ENCODE assay signal across 9 mouse cellular contexts in genomic region chr8:71441404-71441803, GRCm38 (mm10). TPM values are rescaled to one million over a fixed set of nuclear protein-coding genes. Genes with fewer than 3 reads are reported as not detected.
DNase-seq lines count a peak whose midpoint lies in the region; TF ChIP-seq lines count a peak whose summit lies in the region.
"Had no signal": no experiment of that assay in that cellular context is flagged by ENCODE, and none has a peak within 500 bp of the region (broad histone marks: within the 10 kb centered on the region; RNA-seq: fewer than 3 reads in every experiment).

No protein-coding gene starts in this region.

- no peaks in the 10 kb centered on the region for H3K27me3 ChIP-seq in heart, adult 2 months (ENCODE audit: control insufficient read depth, insufficient read depth, low read length)
- peaks cover 22% of the 10 kb centered on the region for H3K27me3 ChIP-seq in heart, embryonic 10.5 days (ENCODE audit: insufficient read depth, poor library complexity, severe bottlenecking)

- H3K79me2 ChIP-seq in heart, adult 2 months (replicated peaks; ENCODE audit: control insufficient read depth, insufficient read depth, low read length) = no peaks in the 10 kb centered on the region

- DNase-seq in heart, adult 2 months = no peak
- DNase-seq in heart, embryonic 10.5 days (ENCODE audit: low spot score) = no peak
- DNase-seq in 3T3-L1 (ENCODE audit: low read depth, low spot score) (peak; percentile 82), MN1 (ENCODE audit: low spot score) (peak; percentile 85)
- DNase-seq in cerebellum, postnatal 36 days = peak; percentile 38 to 48
- DNase-seq in kidney, postnatal 14 days = peak; percentile 46
- peak; percentile 85 for DNase-seq in naive thymus-derived CD4-positive, alpha-beta T cell, adult 2 months (ENCODE audit: low read depth)
- no peak for DNase-seq in yolk sac, embryonic 10.5 days (ENCODE audit: low spot score)

- H3K36me3 ChIP-seq in heart, adult 2 months (ENCODE audit: control insufficient read depth, insufficient read depth, low read length) = no peaks in the 10 kb centered on the region
- H3K36me3 ChIP-seq in heart, embryonic 10.5 days = no peaks in the 10 kb centered on the region
- H3K36me3 ChIP-seq: embryonic facial prominence, embryonic 12.5 days had no signal

- under 1% methylated on average over 7 of the region's 7 CpGs for WGBS in heart, adult 2 months
- 0% methylated on average over 7 of the region's 7 CpGs for WGBS in heart, embryonic 10.5 days

- no peak for TF ChIP-seq POLR2A in heart, adult 2 months (IDR thresholded peaks at IDR 0.05; ENCODE audit: insufficient read depth, low read depth, low read length)

- no peaks in the 10 kb centered on the region for H3K9me3 ChIP-seq in heart, embryonic 10.5 days
- H3K9me3 ChIP-seq: embryonic facial prominence, embryonic 12.5 days had no signal

- H3K4me3 ChIP-seq in heart, adult 2 months = no peak overlapping the region
- H3K4me3 ChIP-seq in heart, embryonic 10.5 days = no peak overlapping the region
- H3K4me3 ChIP-seq: embryonic facial prominence, embryonic 12.5 days had no signal

- H3K4me1 ChIP-seq in heart, adult 2 months (ENCODE audit: control insufficient read depth, insufficient read depth, low read length) = no peaks in the 10 kb centered on the region
- H3K4me1 ChIP-seq in heart, embryonic 10.5 days = no peaks in the 10 kb centered on the region
- H3K4me1 ChIP-seq: embryonic facial prominence, embryonic 12.5 days had no signal

- peak; percentile 91 for TF ChIP-seq CTCF in heart, adult 2 months (IDR thresholded peaks at IDR 0.05)

- no peak overlapping the region for H3K9ac ChIP-seq in heart, adult 2 months (ENCODE audit: low read depth, low read length)

- no peak for TF ChIP-seq EP300 in heart, adult 2 months (IDR thresholded peaks at IDR 0.05; ENCODE audit: insufficient read depth, low read depth, low read length)

- intact Hi-C loops in heart, adult 2 months (cut with DNase I) = loop anchor here (1.0 to 2.0 kb wide), 5 partner anchors 22 to 289 kb away; partner anchors contain the start of genes Abhd8 and Gtpbp3

- H3K27ac ChIP-seq in heart, adult 2 months = no peak overlapping the region
- H3K27ac ChIP-seq in heart, embryonic 10.5 days = no peak overlapping the region
- H3K27ac ChIP-seq: embryonic facial prominence, embryonic 12.5 days had no signal

RNA-seq across cellular contexts. Expression of gene Abhd8, which starts 22.1 kb away (rescaled TPM):
- total RNA-seq in heart, adult 2 months (2021) = 10 to 100 TPM; 25.8 to 26.5 TPM
- polyA plus RNA-seq in heart, adult 2 months (2012; rRNA removed) = 30.4 and 38.3 TPM in 2 replicates
- polyA plus RNA-seq in heart, embryonic 10.5 days (2016; fragmentation: Nextera tagmentation; extraction: Ambion mirVana) = 34.5 and 41.5 TPM in 2 replicates

RNA-seq across cellular contexts. Expression of gene Mrpl34, which starts 23.4 kb away (rescaled TPM):
- total RNA-seq in heart, adult 2 months (2021) = 100 to 1,000 TPM; 120 to 128 TPM
- polyA plus RNA-seq in heart, adult 2 months (2012; rRNA removed) = 81.7 and 153 TPM in 2 replicates
- 172 and 181 TPM in 2 replicates for polyA plus RNA-seq in heart, embryonic 10.5 days (2016; fragmentation: Nextera tagmentation; extraction: Ambion mirVana)

RNA-seq across cellular contexts. Expression of gene Dda1, which starts 27.6 kb away (rescaled TPM):
- 10 to 100 TPM; 30.4 to 31.8 TPM for total RNA-seq in heart, adult 2 months (2021)
- polyA plus RNA-seq in heart, adult 2 months (2012; rRNA removed) = 51.8 and 51.9 TPM in 2 replicates
- polyA plus RNA-seq in heart, embryonic 10.5 days (2016; fragmentation: Nextera tagmentation; extraction: Ambion mirVana) = 107 and 128 TPM in 2 replicates

RNA-seq across cellular contexts. Expression of gene Ankle1, which starts 35.6 kb away (rescaled TPM):
- not detected for total RNA-seq in heart, adult 2 months (2021)
- 0.15 and 0.31 TPM in 2 replicates for polyA plus RNA-seq in heart, adult 2 months (2012; rRNA removed)
- polyA plus RNA-seq in heart, embryonic 10.5 days (2016; fragmentation: Nextera tagmentation; extraction: Ambion mirVana) = 33.8 and 35.9 TPM in 2 replicates

RNA-seq across cellular contexts. Expression of gene Ano8, which starts 44.4 kb away (rescaled TPM):
- 10 to 100 TPM; 15.6 to 16.3 TPM for total RNA-seq in heart, adult 2 months (2021)
- polyA plus RNA-seq in heart, adult 2 months (2012; rRNA removed) = 15.3 and 18.4 TPM in 2 replicates
- polyA plus RNA-seq in heart, embryonic 10.5 days (2016; fragmentation: Nextera tagmentation; extraction: Ambion mirVana) = 0.73 and 2.7 TPM in 2 replicates

Comparison
In these comparisons a context has a peak if more than half of its experiments do, and no peak if none do; other contexts are left out.
1. DNase-seq: peak in 3T3-L1 (single experiment), MN1 (single experiment), cerebellum, postnatal 36 days (2 of 2), kidney, postnatal 14 days (single experiment) and naive thymus-derived CD4-positive, alpha-beta T cell, adult 2 months (single experiment); none in heart, adult 2 months (0 of 2), heart, embryonic 10.5 days (single experiment) and yolk sac, embryonic 10.5 days (single experiment).